Mouse (Mus musculus) G1E (cell line): Measurements from ENCODE around the gene Camkmt.

Source experiments
- CTCF ChIP-seq: IDR thresholded peaks from 2 replicates; pipeline ENCODE4 v1.5.1; 2012; ENCODE audit warnings: low read depth, low read length, inconsistent platforms, mixed read lengths
- GATA1 ChIP-seq: IDR thresholded peaks from 2 replicates; pipeline ENCODE4 v1.6.1; 2012; ENCODE audit warnings: borderline replicate concordance, low read length, inconsistent platforms, mixed read lengths

DNA sequence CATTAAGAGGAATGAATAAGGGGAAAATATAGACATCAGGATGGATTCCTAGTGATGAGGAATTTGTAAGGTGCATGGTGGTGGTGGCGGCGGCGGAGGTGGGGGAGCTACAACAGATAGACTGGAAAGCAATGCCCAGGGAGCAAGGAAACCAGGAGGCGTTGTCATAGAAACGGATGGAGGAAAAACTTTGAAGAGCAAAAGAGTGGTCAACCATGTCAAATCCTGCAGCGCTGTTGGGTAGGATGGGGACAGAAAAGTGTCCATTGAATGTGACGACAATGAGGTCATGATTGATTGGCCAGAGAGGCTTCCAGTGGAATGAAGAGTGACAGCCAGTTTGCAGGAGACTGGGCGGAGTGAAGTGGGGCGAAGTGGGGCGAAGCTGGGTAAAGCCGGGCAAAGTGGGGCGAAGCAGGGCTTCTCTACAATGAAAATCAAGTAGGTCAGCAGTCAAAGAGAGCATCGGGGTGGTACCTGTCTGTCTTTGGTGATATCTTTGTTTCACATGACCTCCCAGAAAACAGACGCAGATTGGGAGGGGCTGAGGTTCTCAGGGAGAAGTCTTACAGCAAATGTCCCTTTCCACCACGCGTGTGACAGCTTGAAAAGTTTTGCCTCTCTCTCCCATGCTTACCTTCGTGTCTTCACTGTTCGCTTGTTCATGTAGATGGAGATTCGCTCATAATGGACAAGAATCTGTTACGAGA is 181.3 kb downstream of the Camkmt start:
- TF ChIP-seq CTCF (no peak), GATA1 (no peak)
